Mouse (Mus musculus): ENCODE data around the gene Gm13119.
"Not testable (repeated sequence)": the region's sequence is repeated elsewhere in the genome, so short reads cannot be mapped to it uniquely, and the experiment has no call there.

The Gm13119 gene

DNA sequence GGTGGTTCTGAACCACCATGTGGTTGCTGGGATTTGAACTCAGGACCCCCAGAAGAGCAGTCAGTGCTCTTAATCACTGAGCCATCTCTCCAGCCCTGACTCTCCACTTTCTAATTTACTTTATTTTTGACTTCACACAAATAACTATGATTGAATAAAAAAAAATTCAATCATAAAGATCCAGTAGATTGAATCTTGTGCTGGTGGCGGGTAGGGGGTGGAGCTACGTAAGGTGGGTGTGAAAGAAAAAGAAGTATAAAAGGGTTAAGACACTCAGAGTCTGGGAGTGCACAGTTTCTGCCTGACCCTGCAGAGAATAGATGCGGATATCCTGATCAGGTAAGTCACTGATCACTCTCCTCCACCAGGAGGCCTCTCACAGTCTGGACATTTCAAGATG, at the start of gene Gm13119:
Gene Gm13119, plus strand, starts transcription at position 301 of the 400 bp plus-strand sequence.
- DNase-seq, result not testable (repeated sequence)

DNA sequence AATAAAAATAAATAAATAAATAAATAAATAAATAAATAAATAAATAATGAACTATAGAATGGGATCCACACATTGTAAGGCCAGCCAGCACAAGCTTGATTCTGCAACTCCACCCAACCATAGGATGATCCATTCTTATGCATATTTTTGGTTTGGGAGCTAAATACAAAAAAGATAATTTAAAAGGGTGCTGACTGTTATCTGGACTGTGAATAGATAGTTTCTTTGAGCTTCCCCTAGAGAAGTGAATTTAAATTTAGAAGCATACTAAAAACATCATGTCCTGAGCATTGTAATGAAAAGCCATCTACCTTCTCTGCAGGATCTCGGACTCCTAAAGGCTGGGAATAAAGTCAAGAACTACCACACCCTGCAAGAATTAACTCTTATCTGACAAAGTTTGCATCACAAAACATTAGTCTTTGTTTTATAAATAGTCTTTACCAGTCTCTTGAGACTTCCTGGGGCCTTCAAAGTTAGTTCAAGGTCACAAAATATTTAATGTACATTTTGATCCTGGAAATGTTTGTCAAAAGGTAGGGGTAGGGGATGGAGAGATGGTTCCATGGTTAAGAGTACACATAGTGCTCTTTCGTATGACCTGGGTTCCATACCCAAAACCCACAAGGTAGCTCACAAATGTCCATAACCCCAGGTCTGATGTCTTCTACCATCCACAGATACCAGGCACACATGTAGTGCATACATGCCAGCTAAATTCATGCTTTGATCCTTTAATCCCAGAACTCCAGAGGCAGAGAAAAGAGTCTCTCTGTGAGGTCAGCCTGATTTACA, 44.9 kb upstream of the Gm13119 start:
- DNase-seq, result not testable (repeated sequence)

DNA sequence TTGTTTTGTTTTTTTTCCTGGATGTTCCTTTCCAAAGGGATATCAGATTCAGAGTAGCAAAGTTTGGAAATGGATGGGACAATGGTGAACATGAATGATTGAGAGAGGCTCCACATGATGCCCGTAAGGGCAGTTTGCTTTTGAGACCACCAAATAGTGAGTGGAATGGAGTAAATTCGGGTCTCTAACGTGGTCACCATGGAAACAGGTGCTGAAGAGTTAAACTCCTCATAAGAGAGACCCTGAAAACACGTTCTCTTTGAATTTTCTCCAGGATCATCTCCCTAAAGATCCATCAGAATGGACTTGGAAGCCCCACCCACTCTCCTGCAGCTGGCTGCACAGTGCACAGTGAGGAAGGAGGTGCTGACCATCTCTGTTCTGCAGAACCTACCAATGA, 27.8 kb upstream of the Gm13119 start, which contains the start of gene Gm13128:
Gene Gm13128, plus strand, starts transcription at position 301 of the 400 bp plus-strand sequence.
- not testable (repeated sequence) for DNase-seq

DNA sequence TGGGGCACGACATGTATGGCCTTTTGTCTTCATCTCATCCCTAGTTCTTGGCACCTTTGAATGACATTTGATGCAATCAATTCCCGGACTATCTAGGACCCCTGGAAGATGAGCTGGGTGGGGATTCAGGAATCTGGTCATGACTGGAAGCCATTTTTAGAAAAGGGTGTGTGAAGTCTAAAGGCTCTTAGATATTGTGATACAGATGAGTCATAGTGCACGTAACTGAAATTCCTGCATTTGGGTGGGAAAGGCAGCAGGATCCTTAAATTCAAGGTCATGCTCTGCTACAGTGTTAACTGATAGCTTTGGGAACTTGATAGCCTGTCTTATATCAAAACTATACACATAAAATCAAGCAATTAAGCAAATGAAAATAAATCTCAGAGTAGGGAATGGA, 21.9 kb upstream of the Gm13119 start:
- not testable (repeated sequence) for DNase-seq

DNA sequence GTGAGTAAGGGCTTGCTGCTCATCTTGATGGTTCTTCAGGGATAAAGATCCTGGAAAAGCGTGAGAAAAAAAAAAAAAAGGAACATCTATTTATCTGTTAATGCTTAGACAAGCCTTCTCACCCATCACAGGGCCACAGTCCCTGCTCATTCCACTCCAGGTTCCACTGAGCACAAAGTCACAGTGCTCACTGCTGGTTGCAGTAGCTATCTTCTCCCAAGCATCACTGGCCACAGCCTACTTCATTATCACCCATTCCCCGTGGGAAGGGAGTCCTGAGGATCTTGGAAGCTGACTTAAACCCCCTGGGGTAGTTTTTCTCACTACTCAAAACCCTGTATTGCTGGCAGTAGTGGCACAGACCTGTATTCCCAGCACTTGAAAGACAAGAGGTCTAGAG, 20.2 kb downstream of the Gm13119 start, which contains the start of gene Pramef20:
Gene Pramef20, minus strand, starts transcription at position 23 of the 400 bp plus-strand sequence.
- no peak for DNase-seq

- DNase-seq, result no peak
These were observed 38.6 kb downstream of the Gm13119 start for GRCm38 (mm10) chr4:144396316-144396715.

DNA sequence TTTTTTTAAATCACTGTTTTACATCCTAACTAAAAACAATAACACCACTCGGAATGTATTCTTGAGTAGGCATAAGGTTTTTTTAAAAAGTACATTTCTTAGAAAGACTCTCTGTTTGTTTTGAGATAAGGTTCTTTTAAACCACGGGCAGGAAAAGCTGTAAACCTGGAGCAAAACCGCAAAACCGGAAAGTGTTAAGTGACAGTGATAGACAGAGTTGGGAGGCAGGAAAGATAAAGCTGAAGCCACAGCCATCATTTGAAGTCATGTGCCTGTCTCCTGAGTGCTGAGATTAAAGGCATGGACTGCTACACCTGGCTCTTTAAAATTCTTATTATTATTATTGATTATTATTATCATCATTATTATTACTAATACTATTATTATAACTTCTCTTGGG, 45.0 kb downstream of the Gm13119 start:
- DNase-seq, result no peak

DNA sequence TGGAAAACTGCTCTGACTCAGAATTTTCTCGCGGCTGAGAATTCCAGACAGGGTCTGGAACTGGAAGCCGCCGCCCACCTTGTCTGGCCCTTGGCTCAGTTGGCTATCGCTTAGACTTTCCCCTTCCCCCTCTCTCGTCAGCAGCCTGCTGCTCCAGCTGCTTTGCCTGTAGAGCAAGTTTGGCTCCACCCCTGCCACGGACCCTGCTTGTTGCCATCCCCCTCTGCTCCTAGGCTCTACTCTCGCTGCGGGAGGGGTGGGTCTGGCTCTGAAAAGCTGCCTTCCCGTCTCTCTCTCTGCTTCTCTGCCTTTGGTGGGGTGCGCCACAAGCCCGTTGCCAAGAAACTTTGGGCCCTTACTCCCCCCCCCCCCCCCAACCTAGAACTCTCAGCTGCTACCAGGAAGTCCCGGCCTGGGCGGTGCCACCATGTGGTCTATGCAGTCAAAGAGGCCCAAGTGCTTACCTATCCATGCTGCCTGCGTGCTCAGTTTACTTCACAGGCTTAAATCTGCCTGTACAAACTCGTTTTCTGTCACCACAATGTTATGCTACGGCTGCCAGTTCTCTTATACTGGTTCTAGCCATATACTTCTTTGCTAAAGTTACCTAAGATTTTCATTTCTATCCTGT, 46.8 kb downstream of the Gm13119 start:
- no peak for DNase-seq

DNA sequence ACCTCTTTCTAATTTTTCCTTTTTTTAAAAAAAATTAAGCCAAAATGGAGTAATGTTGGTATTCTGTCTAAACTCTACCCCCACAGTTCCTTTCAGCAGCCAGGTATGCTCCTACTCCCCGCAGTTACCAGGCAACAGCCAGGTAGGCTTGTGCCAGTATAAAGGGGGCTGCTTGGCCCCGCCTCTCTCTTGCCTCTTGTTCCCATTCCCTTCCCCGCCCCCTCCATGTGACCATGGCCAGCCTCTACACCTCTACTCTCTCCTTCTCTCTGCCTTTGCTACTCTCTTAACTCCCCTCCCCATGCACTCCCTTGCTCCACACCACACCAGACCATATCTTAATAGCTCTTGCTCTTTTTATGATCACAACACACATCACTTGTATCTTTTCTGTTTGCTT, 48.5 kb downstream of the Gm13119 start:
- DNase-seq, result no peak

- no peak for DNase-seq
These were observed 50.5 kb downstream of the Gm13119 start, which contains the start of gene Pramef12 for GRCm38 (mm10) chr4:144408290-144408689. Pramef12 (minus strand) TSS chr4:144408464.
